Mouse (Mus musculus) forebrain, embryonic 11.5 days (tissue): ENCODE data around the gene Ucp3. TPM values are rescaled to one million over a fixed set of nuclear protein-coding genes. Genes with fewer than 3 reads are reported as not detected.
A peak's percentile ranks its signal among the peaks of the same experiment; 100 is the strongest.

Experiments
- ATAC-seq: fragments of 200-750 bp; cut with Nextera tagmentation; replicated peaks from 2 replicates; pipeline ENCODE4 v1.8.0; 2017; ENCODE audit warnings: moderate TSS enrichment; ENCODE audit not compliant: low FRiP score
- DNase-seq: peaks from one replicate; pipeline ENCODE4 v3.0.0-alpha.2; 2017; ENCODE audit warnings: low spot score
- H3K27ac ChIP-seq: fragments of 300-500 bp; sonication (generic); 2 replicates; pipeline ENCODE4 v1.5.1; 2014; ENCODE audit warnings: low read depth, low read length
- H3K27me3 ChIP-seq: fragments of 300-500 bp; sonication (generic); 2 replicates; pipeline ENCODE4 v1.6.1; 2014; ENCODE audit warnings: mild to moderate bottlenecking, low read length, mixed read lengths; ENCODE audit not compliant: control insufficient read depth, insufficient read depth
- H3K36me3 ChIP-seq: fragments of 300-500 bp; sonication (generic); 2 replicates; pipeline ENCODE4 v1.6.1; 2014; ENCODE audit warnings: mild to moderate bottlenecking, low read length, moderate library complexity, mixed read lengths; ENCODE audit not compliant: control insufficient read depth, insufficient read depth
- H3K4me1 ChIP-seq: fragments of 300-500 bp; sonication (generic); replicated peaks from 2 replicates; pipeline ENCODE4 v1.6.1; 2014; ENCODE audit warnings: low read length, mixed read lengths; ENCODE audit not compliant: control insufficient read depth, insufficient read depth
- H3K4me2 ChIP-seq: fragments of 300-500 bp; sonication (generic); 2 replicates; pipeline ENCODE4 v1.6.1; 2014; ENCODE audit warnings: low read depth, mild to moderate bottlenecking, low read length, moderate library complexity, mixed read lengths; ENCODE audit not compliant: severe bottlenecking
- H3K4me3 ChIP-seq: fragments of 300-500 bp; sonication (generic); 2 replicates; pipeline ENCODE4 v1.5.1; 2014; ENCODE audit warnings: low read depth, low read length
- H3K9ac ChIP-seq: fragments of 300-500 bp; sonication (generic); 2 replicates; pipeline ENCODE4 v1.6.1; 2014; ENCODE audit warnings: low read length
- H3K9me3 ChIP-seq: fragments of 300-500 bp; sonication (generic); 2 replicates; pipeline ENCODE4 v1.6.1; 2016; ENCODE audit warnings: low read length, mixed read lengths; ENCODE audit not compliant: control insufficient read depth
- WGBS: fragments of 180-500 bp; shearing (Covaris S2); extraction: QIAGEN DNeasy Blood & Tissue Kit; methylation state at CpG from one replicate; pipeline ENCODE4 v1.1.7; 2014; 5-methylcytosine and 5-hydroxymethylcytosine counted together
- polyA plus RNA-seq: library from polyadenylated mRNA; unstranded; fragments of >200 nt; fragmentation: Nextera tagmentation; extraction: Ambion mirVana; gene quantifications from 2 replicates; pipeline ENCODE4 v1.2.1, GENCODE M21; 2014

Gene Ucp3
- polyA plus RNA-seq, 1 experiment from 2014 or later, result not detected

DNA sequence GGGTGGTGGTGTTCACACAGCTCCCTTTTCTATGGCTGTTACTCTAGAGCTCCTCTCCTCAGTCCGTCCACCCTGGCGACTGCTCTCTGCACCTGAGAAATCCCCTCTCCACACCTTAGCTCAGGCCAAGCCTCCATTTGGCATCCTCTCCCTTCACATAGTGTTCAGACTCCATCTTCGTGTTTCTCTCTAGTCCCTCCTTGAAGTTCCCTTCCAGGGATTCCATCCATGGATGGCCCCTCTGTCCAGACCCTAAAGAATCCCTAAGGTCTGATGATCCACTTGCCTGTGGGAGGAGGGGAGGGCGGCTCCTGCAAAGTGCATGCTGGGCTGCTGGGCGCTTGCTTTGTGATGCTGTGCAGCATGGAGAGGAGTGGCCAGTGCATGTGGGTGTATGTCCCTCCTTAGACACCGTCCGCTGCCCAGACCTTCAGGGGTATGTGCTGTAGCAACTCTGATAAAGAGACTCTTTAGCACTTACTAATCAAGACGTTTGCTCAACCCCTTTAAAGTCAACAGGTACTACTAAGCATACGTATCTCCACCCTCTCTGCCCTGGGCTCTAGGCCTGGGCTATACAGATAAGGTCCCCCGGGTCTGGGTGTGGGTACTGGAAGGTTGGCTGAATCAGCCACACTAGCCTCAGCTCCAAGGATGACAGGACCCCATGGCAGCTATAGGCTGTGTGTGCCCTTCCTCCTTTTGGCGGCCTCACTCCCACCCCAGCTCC lies 5.8 kb upstream of the Ucp3 start:
- H3K4me2 ChIP-seq, result no peak overlapping the region
- WGBS, result 91% methylated on average over 11 of the region's 11 CpGs
- no peak overlapping the region for H3K9ac ChIP-seq
- ATAC-seq (peak; percentile 58; the same call in 1 of the 2 replicates), DNase-seq (no peak)
- H3K4me1 ChIP-seq, result no peaks in the 10 kb centered on the region
- H3K9me3 ChIP-seq, result no peaks in the 10 kb centered on the region
- no peaks in the 10 kb centered on the region; the same call in 1 of the 2 replicates for H3K36me3 ChIP-seq
- no peak overlapping the region for H3K4me3 ChIP-seq
- no peaks in the 10 kb centered on the region for H3K27me3 ChIP-seq
- peak overlapping the region; percentile 64 for H3K27ac ChIP-seq

GRCm38 (mm10) chr7:100468761-100469160 lies 4.0 kb upstream of the Ucp3 start:
- H3K9me3 ChIP-seq, result no peaks in the 10 kb centered on the region
- no peak for ATAC-seq
- no peak for DNase-seq
- no peaks in the 10 kb centered on the region for H3K27me3 ChIP-seq
- H3K36me3 ChIP-seq, result no peaks in the 10 kb centered on the region; the same call in 1 of the 2 replicates
- WGBS, result 89% methylated on average over 6 of the region's 6 CpGs
- H3K27ac ChIP-seq, result no peak overlapping the region
- no peaks in the 10 kb centered on the region for H3K4me1 ChIP-seq
- H3K4me3 ChIP-seq, result no peak overlapping the region
- H3K4me2 ChIP-seq, result no peak overlapping the region
- H3K9ac ChIP-seq, result no peak overlapping the region

DNA sequence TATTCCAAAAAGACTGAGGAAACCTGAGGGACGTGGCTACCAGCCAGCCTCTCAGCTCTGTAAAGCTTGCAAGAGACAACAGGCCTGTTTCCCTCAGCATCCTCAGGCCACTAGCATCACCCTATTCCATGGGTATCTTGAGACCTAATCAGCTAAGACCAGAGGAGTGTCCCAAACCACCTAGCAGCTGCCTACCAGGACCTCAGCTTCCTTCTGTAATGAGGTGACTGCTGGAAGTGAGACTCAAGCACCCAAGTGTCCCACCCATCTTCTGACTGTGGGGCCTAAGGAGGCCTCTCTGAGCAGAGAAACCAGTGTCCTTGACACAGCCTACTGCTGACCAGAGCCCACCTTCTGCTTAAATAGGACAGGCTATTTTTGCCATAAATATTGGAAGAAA lies 3.3 kb upstream of the Ucp3 start:
- H3K9ac ChIP-seq, result no peak overlapping the region
- no peak overlapping the region for H3K27ac ChIP-seq
- no peak overlapping the region for H3K4me3 ChIP-seq
- no peaks in the 10 kb centered on the region for H3K9me3 ChIP-seq
- no peak overlapping the region for H3K4me2 ChIP-seq
- no peak for DNase-seq
- no peak for ATAC-seq
- H3K36me3 ChIP-seq, result no peaks in the 10 kb centered on the region; the same call in 1 of the 2 replicates
- no peaks in the 10 kb centered on the region for H3K4me1 ChIP-seq
- H3K27me3 ChIP-seq, result no peaks in the 10 kb centered on the region
- WGBS, result 87% methylated on average over 1 of the region's 1 CpGs

DNA sequence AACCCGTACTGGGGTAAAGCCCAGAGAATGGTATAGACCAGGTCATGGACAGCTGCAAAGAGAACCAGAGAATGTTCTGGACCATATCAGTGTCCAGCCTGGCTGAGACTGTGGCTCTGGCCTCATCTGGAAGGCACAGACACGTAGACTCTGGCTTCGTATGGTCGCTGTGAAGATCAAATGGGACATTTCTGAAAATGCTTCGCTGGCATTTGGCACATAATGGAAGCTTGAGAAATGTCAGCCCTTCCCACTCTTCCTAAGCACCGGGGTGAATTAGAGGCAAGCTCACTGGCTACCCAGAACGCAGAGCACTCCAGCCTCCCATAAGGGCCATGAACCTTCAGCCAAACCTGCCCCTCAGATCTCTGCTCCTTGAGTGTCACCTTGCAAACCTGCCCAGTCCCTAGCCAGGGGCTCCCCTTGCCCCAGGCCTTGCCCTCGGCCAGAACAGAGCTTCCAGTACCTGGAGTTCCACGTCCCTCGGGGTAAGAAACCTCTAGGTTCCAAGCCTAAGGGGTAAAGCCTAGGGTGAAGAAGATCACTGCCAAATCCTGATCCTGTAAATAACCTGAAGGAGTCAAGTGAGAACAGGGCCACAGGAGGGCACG lies 1.9 kb upstream of the Ucp3 start:
- Histone ChIP-seq H3K4me1 (no peaks in the 10 kb centered on the region), H3K4me2 (no peak overlapping the region), H3K9me3 (no peaks in the 10 kb centered on the region), H3K27me3 (no peaks in the 10 kb centered on the region), H3K36me3 (no peaks in the 10 kb centered on the region; the same call in 1 of the 2 replicates), H3K4me3 (no peak overlapping the region), H3K9ac (no peak overlapping the region), H3K27ac (no peak overlapping the region)
- DNase-seq (no peak), ATAC-seq (no peak)
- 88% methylated on average over 11 of the region's 11 CpGs for WGBS

GRCm38 (mm10) chr7:100471407-100471797 lies 1.4 kb upstream of the Ucp3 start:
- Histone ChIP-seq H3K27ac (no peak overlapping the region), H3K9me3 (no peaks in the 10 kb centered on the region), H3K4me1 (no peaks in the 10 kb centered on the region), H3K36me3 (no peaks in the 10 kb centered on the region; the same call in 1 of the 2 replicates), H3K9ac (no peak overlapping the region), H3K4me2 (no peak overlapping the region), H3K27me3 (no peaks in the 10 kb centered on the region), H3K4me3 (no peak overlapping the region)
- WGBS, result 93% methylated on average over 1 of the region's 1 CpGs
- ATAC-seq (no peak), DNase-seq (no peak)

DNA sequence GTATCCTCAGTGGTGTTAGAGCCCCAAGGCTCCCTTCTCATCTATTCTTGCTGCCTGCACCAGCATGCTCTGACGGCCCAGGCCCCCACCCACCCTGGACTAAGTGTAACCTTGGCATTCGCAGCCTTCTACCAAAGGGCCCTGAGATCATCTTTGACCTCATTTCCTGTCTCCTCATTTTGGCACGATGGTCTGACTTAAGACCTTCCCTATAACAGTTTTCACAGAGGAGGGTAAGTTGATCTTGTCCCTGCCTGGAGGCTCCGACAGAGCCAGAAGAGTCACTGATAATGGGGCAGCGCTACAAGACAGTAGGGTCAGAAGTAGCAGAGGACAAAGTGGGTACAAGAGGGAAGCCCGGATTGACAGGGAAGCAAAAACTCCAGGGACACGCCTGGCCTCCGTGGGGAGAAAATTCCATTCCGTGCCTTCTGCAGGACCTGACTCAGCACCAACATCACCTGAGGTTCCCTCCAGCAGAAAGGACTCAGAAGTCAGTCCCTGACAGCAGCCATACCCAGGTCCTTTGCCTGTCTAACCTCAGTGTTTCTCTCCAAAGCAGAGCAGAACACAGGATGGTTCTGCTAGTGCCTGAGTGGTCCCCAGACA lies 1.2 kb downstream of the Ucp3 start:
- Histone ChIP-seq H3K9ac (no peak overlapping the region), H3K4me3 (no peak overlapping the region), H3K27me3 (no peaks in the 10 kb centered on the region), H3K9me3 (no peaks in the 10 kb centered on the region), H3K27ac (no peak overlapping the region), H3K36me3 (no peaks in the 10 kb centered on the region; the same call in 1 of the 2 replicates), H3K4me1 (no peaks in the 10 kb centered on the region), H3K4me2 (no peak overlapping the region)
- no peak for ATAC-seq
- DNase-seq, result no peak
- WGBS, result 86% methylated on average over 9 of the region's 9 CpGs

- Histone ChIP-seq H3K4me1 (no peaks in the 10 kb centered on the region), H3K9me3 (no peaks in the 10 kb centered on the region), H3K27me3 (no peaks in the 10 kb centered on the region), H3K4me2 (no peak overlapping the region), H3K9ac (no peak overlapping the region), H3K36me3 (no peaks in the 10 kb centered on the region), H3K4me3 (no peak overlapping the region), H3K27ac (no peak overlapping the region)
- ATAC-seq, result no peak
- no peak for DNase-seq
- 65% methylated on average over 1 of the region's 1 CpGs for WGBS
Observed at GRCm38 (mm10) chr7:100474680-100475079, 1.9 kb downstream of the Ucp3 start.

DNA sequence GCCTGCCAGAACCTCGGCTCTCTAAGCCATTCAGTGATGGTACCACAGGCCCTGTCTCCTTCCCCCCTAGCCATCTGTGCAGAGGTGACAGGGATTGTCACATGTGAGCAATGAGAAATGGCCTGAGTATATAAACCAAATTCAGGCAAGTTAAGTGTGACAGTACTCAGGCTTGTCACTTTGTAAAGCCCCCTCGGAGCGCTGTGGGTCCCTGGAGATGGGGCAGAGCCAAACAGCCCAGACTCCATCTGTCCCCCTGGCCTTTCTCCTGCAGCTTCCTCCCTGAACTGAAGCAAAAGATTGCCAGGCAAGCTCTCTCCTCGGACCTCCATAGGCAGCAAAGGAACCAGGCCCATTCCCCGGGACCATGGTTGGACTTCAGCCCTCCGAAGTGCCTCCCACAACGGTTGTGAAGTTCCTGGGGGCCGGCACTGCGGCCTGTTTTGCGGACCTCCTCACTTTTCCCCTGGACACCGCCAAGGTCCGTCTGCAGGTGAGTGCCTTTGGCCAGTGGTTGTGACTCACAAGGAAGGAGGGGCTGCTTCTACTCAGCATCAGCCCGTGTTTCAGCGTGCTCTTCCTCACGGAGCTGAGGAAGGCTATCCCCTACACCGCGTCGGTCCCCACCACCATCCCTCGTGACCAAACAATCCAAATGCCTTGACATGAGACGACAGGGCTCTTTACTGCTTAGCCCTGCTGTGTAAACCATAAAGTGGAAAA lies 6.5 kb downstream of the Ucp3 start:
- DNase-seq (no peak), ATAC-seq (no peak)
- no peaks in the 10 kb centered on the region for H3K9me3 ChIP-seq
- H3K36me3 ChIP-seq, result no peaks in the 10 kb centered on the region
- no peaks in the 10 kb centered on the region for H3K4me1 ChIP-seq
- H3K4me2 ChIP-seq, result no peak overlapping the region
- no peak overlapping the region for H3K27ac ChIP-seq
- 87% methylated on average over 20 of the region's 20 CpGs for WGBS
- H3K27me3 ChIP-seq, result no peaks in the 10 kb centered on the region
- H3K4me3 ChIP-seq, result no peak overlapping the region
- no peak overlapping the region for H3K9ac ChIP-seq
